Mouse (Mus musculus) frontal cortex, adult (tissue): ENCODE measurements around the gene Smchd1.
"Not testable (repeated sequence)": the region's sequence is repeated elsewhere in the genome, so short reads cannot be mapped to it uniquely, and the experiment has no call there.

ENCODE experiments used
- ATAC-seq: cut with Nextera tagmentation; 2 replicates; pipeline ENCODE4 v1.9.2; 2017; ENCODE audit warnings: mild to moderate bottlenecking, moderate library complexity, mixed read lengths; ENCODE audit not compliant: low TSS enrichment

The Smchd1 gene

DNA sequence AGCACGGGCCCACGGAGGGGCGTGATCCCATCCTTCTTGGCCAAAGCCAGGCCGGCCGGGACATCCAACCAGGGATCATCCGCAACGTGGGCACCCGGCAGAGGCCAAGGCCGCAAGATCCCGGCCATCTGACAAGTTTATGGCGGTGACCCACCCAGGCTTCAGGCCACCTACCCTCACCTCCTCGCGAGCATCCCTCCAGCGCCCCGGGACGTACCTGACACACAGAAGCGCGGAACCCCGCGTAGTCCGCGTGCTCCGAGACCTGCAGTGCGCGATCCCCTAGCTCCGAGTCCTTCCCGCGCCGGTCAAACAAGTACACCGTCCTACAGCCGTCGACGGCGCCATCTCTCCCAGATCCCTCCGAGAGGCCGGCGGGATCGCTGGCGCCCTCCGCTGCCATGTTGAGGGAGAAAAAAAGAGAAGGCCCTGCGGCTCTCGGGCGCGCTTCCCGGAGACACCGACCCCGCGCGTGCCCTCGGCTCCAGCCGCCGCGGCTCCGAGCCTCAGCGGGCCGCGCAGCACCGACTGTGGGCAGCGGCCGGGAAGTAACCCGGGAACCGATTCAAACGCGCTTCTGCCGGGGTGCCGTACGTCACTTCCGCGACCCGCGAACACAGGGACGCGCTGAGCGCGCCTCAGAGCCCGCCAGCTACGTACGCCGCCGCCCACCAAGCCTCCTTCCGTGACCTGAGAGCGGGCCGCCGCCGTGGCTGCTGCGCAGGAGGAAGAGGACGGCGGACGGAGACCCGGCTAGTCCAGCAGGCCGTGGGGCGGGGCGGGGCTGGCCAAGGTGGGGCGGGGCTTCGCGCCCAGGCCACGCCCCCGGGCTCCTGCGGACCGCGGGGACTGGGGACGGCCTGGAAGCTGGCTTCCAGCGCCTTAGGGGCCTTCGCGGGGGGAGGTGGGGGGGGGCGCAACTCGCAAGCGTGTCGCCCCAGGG, at the start of gene Smchd1:
Gene Smchd1, minus strand, starts transcription at position 582 of the 943 bp plus-strand sequence.
- ATAC-seq, result peak; percentile 98

DNA sequence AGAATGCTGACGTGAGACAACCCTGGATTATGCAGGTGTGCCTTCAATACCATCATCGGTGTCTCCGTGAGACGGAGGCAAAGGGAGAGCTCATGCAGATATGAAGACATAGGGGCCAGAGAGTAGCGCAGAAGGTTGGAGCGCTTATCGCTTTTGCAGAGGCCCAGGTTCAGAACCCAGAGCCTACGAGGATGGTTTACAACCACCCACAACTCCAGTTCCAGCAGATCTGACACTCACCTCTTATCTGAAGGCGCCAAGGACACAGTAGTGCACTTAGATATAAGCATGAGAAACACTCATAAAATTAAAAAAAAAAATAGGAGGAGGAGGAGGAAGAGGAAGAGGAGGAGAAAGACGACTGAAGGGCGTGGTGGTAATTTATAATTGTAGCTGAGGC, 35.2 kb upstream of the Smchd1 start:
- ATAC-seq, result no peak

DNA sequence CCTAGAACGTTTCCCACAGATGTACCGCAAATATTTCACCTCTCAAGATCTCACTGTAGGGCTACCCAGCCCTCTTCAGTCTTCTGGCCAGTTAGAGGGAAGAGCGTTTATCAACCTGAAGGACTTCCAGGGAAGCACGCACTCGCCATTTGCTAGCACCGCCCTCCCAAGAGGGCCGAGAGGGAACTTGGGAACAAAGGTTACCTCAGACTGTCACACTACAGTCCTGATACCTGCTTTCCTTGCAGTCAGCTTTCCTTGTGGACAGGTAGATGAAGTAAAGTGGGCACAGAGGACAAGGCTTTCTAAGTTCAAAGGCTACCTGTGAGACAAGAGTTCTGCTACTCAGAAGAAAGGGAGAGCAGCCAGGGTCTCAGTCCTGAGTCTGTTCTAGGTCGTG, 31.7 kb upstream of the Smchd1 start:
- ATAC-seq, result no peak

DNA sequence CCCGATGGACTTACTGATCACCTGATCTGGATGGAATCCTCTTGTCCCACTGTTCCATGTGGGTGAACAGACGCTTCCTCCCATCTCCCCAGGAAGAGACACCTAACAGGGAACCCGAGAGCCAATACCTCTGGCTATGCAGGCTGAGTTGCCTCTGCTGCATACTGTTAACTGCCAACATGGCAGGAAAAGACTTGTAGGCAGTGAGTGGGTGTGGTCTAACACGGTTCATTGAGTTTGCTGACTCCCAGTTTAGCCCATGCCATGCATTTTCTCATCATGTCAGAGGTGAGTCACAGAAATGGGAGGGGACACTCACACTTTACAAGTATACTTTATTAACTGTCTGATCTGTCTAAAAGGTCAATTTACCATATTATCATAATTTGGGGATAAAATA, 20.6 kb upstream of the Smchd1 start:
- ATAC-seq, result no peak

DNA sequence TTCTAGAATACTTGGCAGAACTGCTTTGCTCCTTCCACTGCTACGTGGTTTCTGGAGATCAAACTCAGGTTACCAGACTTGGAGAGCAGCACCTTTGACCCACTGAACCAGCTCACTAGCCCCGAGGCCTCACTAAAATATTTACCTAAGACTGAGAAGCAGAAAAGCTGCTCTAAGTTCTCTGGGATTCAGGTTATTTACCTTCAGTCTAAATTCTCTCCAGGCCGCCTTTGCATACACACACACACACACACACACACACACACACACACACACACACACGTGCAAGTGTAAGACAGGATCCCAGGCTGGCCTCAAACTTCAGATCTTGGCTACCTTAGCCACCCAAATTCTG, 16.2 kb upstream of the Smchd1 start:
- ATAC-seq, result no peak

DNA sequence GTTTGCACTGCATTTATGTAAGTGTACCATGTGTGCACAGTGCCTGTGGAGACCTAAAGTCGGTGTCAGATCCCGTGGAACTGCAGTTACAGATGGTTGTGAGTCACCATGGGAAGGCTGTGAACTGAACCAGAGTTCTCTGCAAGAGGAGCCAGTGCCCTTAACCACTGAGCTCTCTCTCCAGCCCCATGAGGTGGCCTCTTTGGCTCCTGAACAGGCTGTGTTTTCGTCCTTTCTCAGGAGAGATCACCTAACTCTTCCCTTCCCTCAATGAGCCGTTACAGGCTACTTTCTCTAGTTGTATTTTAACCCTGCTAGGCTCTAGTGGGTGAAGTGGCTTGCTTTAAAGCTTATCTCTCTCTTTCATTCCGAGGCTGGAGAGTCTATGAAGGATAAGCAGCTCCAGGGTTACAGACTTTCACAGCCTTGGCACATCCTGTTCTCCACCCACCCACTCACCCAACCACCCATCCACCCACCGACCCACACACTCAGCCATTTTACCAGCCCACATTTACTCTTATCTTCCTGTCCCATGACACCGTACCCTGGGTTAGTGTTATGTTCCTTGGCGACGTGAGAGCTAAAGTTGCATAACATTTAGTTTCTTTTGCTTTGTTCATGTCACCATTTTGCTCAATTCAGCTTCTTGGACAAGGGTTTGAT, 15.7 kb upstream of the Smchd1 start:
- ATAC-seq, result no peak

DNA sequence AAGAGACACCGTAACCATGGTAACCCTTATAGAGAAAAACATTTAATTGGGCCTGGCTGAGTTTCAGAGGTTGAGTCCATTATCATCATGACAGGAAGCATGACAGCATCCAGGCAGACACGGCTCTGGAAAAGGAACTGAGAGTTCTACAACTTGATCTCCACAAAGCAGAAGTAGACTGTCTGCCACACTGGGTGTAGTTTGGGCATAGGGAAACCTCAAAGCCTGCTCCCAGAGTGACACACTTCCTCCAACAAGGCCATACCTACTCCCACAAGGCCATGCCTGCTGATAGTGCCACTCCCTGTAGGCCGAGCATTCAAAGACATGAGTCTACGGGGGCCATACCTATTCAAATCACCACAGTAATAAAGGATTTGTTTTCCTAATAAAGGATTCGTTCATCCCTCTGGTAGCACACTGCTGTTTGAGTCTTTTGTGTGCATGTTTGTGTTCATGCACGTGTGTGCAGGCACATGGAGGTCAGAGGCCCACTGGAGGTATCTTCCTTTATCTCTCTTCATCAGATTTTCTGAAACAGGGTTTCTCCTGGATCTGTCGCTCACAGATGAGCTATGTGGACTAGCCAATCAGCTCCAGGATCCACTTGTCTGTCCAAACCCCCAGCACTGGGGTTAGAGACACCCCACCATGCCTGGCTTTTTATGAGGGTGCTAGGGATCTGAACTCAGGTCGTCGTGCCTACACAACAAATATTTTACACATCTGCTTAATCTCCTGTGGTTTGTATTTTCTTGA, 14.7 kb upstream of the Smchd1 start:
- no peak for ATAC-seq

DNA sequence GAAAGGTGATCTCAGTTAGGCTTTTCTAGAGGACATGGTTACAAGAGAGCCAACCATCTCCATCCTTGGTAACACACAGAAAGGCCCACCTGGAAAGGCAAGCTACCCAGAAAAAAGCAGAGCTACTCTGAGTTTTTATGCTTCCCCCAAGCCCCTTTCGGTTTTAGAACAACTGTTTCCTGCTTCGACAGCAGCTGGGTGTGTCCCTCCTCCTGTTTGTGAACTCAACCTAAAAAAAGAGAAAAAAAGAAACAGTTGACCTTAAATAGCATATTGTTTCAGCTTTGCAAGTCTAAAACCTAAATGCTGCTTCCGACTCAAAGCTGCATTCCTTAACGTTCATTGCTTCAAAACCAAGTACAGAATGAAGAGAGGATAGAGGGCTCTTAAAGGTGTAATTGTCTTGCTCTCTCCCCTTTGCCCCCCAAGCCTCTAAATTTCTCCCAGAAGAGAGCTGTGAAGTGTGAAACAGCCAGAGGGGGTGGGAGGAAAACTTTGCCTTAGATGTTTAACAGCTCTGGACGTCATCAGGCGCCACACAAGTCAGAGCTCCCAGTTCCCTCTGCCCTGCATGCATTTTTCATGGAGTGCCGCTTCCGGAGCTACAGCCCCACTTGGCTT, 11.2 kb upstream of the Smchd1 start:
- ATAC-seq, result no peak

DNA sequence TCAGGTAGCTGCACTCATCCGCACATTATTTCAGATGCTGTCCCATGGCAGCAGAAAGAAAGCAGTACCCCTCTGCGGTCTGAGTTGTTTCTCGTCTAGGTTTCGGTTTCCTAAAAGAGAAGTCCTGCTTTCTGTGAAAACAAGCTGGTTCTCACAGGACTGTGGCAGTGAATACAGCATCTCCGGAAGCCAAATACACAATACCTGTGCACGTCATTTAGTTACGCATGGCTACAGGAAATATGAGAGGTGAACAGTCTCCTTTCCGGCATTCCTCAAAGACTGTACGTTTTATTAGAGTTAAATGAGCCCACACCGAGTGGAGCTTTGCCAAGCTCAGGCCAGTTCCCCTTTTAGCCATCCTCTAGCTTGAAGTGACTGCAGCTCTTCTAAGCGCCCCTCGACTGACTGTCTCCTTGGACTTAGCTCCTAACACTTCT, 10.7 kb upstream of the Smchd1 start:
- ATAC-seq, result no peak

DNA sequence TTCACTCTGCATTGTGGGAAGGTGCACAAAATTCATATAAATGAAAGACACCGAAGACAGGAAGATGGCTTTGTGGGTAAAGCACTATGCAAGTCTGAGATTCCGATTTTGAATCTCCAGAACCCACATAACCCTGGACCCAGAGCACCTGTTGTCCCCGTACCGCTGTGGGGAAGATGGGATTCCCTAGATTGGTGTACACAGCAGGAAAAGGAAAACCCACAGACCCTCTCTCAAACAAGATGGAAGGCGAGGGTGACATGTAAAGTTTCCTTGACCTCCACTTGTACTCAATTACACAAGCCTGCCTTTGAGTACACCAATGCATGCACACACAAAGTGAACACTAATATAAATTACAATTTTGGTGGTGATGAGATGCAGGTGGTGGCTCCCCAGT, 9.6 kb upstream of the Smchd1 start:
- no peak for ATAC-seq

DNA sequence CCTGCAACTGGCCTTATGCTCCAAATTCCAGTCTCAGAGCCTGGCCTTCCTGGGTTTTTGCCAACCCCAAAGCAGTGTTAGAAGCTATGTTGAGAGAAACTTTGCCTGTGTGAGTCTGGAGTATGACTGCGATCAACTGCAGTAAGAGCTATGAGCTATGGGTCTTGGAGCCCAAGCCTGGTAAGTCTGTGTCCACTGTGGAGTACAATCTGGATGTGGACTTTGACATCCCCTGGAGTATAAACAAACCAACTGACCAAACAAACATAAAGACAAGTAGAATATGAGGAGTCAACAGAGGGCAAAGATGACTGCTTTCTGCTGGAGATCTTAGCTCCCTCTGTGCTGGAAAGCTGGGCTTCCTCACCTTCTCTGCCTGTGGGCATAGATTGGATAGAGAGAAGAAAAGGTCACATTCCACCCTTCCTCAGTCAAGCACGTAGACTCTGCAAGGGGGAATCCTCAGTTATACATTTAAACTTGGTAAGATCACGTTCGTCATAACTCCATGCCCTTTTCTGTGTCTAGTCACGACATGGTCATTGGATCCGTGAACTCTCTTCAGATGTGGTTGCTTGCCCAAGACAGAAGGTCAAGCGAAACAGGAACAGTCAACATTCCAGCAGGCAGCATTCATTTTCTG, 8.4 kb upstream of the Smchd1 start:
- no peak for ATAC-seq

DNA sequence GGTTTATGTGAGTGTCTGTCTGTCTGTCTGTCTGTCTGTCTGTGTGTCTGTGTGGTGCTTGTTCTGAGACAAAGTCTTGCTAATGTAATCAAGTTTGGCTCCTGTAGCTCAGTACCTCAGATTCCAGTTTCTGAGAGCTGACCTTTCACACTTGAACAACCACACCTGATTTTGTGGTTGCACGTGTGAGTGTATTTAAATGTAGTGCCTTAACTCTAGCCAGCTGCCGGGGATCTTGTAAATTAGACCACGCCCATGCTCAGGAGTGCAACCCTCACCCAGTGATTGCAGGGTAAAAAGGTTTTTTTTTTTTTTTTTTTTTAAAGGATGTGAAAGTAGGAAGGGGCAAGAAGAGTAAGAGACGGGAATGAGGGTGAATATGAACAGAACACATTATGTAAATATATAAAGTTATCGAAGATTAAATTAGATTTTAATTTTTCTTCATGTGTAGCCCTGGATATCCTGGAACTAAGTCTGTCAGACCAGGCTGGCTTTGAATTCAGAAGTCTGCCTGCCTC, 4.3 kb upstream of the Smchd1 start:
- no peak for ATAC-seq

DNA sequence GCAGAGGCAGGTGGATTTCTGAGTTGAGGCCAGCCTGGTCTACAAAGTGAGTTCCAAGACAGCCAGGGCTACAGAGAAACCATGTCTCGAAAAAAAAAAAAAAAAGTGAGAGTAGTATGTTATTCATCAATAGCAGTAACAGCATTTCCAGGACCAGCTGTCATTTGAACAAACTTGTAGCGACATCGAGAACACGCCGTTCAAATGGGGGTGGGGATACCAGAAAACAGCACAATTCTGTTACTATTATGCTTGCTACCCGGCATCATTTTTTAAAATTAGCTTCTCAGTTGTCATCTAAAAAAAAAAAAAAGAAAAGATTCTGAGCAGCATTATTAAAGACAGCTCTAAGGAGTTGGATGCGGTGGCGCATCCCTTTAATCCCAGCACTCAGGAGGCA, 2.3 kb upstream of the Smchd1 start:
- ATAC-seq, result no peak

DNA sequence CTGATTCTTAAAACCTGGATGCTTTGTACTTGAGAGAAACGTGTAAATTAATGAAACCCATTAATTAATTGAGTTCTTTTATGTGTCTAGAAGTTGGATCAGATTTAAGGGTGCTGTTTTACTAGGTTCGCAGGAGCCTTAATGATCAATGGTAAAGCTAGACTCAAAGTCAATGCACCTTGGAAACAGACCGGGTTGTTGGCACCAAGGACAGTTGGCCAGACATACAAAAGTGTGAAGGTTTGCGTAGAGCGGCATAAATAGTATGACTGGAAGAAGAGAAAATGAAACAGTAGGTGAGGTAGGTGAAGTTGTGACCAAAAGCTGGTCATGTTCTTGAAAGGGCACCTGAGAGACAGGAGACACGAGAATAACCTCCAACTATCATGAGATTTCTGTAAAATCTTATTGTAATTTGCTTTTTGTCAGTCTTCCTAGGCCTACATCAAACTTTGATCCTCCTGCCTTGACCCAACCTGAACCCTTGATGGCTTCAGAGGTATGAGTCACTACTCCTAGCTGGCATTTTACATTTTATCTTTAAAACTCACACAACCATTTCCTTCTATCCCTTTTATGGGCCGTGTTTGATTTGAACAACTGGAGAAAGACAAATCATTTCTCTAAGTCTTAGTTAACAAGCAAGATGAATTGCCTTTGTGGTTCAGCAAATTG, 1.3 kb upstream of the Smchd1 start:
- no peak for ATAC-seq

DNA sequence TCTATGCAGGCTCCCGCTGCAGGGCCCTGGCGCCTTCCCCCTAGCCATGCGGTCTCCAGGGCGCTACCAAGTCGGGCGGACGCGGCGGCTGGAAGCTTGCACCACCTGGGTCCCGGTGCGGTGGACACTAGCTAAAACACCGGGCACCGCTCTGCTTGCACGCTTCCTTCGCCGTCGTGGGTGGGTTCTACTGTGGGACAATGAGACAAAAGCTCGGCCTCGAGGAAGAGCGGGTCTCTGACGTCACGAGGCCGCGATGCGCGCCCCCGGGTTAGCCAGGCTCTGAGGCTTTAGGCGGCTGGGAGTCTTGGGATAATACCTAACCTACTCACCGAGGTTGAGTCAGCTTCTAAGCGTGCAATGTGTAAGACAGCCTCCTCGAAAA, 554 bp upstream of the Smchd1 start:
- ATAC-seq, result peak; percentile 58

DNA sequence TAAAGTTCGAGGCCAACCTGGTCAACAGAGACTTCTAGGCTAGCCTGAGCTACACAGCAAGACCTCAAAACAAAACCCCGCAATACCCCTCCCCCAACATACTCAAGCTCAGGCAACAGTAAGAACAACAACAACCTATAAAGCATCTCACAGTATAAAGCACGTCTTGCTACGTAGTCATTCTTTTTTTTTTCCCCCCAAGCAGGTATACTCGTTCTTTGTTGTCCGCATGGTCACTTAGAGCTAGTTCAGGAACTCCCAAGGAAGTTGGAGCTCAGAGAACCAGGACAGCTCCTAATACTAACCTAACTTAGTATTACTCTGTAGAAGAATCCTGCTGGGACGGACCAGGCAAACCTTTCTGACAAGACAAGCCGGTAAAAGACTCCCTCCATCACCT, 1.0 kb downstream of the Smchd1 start:
- no peak for ATAC-seq

DNA sequence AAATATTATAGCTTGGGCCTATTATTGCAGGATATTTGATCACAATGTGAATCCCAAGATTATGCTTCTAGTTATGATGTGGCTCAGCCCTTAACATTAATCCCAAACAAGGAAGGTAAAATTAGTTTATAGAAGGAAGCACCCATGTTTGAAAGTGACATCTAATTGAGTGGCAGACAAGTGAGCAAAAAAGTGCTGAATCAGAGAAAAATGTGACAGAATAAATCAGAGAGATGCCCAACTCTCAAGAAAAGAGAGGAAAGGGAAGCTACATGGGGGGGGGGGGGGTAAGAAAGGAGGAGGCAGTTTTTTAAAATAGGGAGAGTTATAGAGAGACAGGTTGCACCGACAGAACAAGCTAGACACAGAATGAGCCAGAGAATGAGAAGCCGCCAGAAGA, 3.9 kb downstream of the Smchd1 start:
- no peak for ATAC-seq

DNA sequence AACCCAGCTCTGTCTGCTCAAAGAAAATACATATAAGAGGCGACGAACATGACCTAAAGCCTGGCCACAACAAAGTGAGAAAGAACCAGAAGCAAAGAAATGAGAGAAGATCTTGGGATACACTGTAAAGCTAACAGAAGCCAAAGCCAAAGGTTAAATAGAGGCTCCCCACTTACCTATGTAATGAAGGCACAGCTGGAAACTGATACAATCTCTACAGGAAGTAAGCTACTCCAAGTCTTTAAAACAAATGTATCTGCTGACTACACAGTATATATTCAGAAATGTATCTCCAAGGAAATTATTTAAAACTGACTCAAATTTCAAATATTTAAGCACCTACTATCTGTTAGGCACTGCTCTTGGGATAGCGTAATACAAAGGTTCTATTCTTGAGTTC, 14.8 kb downstream of the Smchd1 start:
- no peak for ATAC-seq

DNA sequence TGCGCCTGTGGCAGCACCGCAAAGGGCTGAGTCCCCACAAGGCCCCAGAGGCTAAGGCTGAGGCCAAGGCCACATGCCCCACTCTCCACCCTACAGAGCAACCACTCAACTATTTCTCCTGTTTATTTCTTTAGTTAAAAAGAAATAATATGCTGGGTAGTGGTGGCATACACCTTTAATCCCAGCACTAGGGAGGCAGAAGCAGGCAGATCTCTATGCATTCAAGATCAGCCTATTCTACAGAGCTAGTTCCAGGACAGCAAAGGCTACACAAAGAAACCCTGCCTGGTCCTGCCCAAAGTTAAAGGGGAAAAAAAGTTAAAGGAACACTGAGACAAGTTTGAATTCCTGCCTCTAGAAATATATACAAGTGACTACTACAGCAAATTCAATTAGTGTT, 15.3 kb downstream of the Smchd1 start, which contains the start of gene Gm4707:
Gene Gm4707, minus strand, starts transcription at position 101 of the 400 bp plus-strand sequence.
- ATAC-seq, result no peak

DNA sequence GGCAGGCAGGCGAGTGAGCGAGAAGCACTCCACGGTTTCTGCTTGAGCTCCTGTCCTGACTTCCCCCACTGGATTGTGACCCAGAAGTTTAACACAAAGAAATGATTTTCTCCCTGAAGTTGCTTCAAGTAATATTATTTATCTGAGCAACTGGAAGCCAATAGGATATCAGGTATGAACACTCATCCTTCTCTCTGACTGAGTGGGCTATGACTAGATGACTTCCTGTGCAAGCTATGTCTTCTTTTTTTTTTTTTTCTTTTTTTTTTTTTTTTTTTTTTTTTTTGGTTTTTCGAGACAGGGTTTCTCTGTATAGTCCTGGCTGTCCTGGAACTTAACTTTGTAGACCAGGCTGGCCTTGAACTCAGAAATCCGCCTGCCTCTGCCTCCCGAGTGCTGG, 17.8 kb downstream of the Smchd1 start:
- ATAC-seq, result not testable (repeated sequence)

DNA sequence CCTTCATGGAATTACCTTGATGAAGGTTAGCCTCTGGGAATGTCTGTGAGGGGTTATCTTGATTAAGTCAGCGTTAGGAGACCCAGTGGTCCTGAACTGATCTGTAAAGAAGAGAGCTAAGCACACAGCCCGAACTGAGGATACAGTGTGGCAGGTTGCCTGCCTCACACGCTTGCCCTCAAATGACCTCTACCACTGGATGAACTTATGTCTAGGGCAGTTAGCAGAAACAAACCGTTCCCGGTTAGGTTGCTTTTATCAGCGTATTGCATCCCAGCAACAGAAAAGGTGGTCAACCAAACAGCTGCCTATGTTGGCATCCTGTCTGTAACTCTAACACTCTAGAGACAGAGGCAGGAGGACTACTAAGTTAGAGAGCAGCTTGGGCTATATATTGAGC, 30.0 kb downstream of the Smchd1 start:
- ATAC-seq, result no peak
